Comparison of ENCODE assay signal across 10 mouse cellular contexts in genomic region chr5:135965501-135965930, GRCm38 (mm10). TPM values are rescaled to one million over a fixed set of nuclear protein-coding genes. Genes with fewer than 3 reads are reported as not detected.
DNase-seq lines count a peak whose midpoint lies in the region; ATAC-seq and TF ChIP-seq lines count a peak whose summit lies in the region.
"Had no signal": no experiment of that assay in that cellular context is flagged by ENCODE, and none has a peak within 500 bp of the region (broad histone marks: within the 10 kb centered on the region; RNA-seq: fewer than 3 reads in every experiment).

No protein-coding gene starts in this region.

- WGBS in forebrain, postnatal 0 days: 13% methylated on average over 24 of the region's 24 CpGs
- whole genome bisulfite sequencing in kidney, postnatal 0 days: 6% methylated on average over 24 of the region's 24 CpGs

- H3K36me3 ChIP-seq in forebrain, postnatal 0 days (ENCODE audit: insufficient read depth): no peaks in the 10 kb centered on the region
- no peaks in the 10 kb centered on the region for H3K36me3 ChIP-seq in kidney, postnatal 0 days (ENCODE audit: insufficient read depth, low read length)

- no peak for ATAC-seq in forebrain, postnatal 0 days
- ATAC-seq in kidney, postnatal 0 days (replicated peaks; ENCODE audit: low FRiP score, low read depth): no peak

- peak overlapping the region; percentile 29 for H3K4me2 ChIP-seq in forebrain, postnatal 0 days (ENCODE audit: low read depth)
- H3K4me2 ChIP-seq in kidney, postnatal 0 days (ENCODE audit: low read length): peak overlapping the region; percentile 47

- H3K9me3 ChIP-seq in forebrain, postnatal 0 days (ENCODE audit: low read length): no peaks in the 10 kb centered on the region
- H3K9me3 ChIP-seq in kidney, postnatal 0 days (replicated peaks; ENCODE audit: low read length): no peaks in the 10 kb centered on the region

- H3K4me3 ChIP-seq in forebrain, postnatal 0 days (ENCODE audit: low read depth, low read length): no peak overlapping the region
- H3K4me3 ChIP-seq in kidney, postnatal 0 days (replicated peaks; ENCODE audit: low read depth, low read length): peak overlapping the region; percentile 5
- H3K4me3 ChIP-seq: erythroblast, embryonic 14.5 days had no signal

- TF ChIP-seq CTCF in forebrain, postnatal 0 days (IDR thresholded peaks at IDR 0.05; ENCODE audit: low read depth): no peak
- peak; percentile 56 for TF ChIP-seq CTCF in kidney, postnatal 0 days (IDR thresholded peaks at IDR 0.05; ENCODE audit: low read depth)

- no peaks in the 10 kb centered on the region for H3K27me3 ChIP-seq in forebrain, postnatal 0 days (ENCODE audit: insufficient read depth, low read length)
- no peaks in the 10 kb centered on the region for H3K27me3 ChIP-seq in kidney, postnatal 0 days (ENCODE audit: insufficient read depth, low read length)

- H3K4me1 ChIP-seq in forebrain, postnatal 0 days (ENCODE audit: insufficient read depth): peaks cover 4% of the 10 kb centered on the region
- peaks cover 11% of the 10 kb centered on the region; the same call in 1 of the 2 replicates for H3K4me1 ChIP-seq in kidney, postnatal 0 days (replicated peaks; ENCODE audit: insufficient read depth, low read length)

- H3K9ac ChIP-seq in forebrain, postnatal 0 days: no peak overlapping the region
- H3K9ac ChIP-seq in kidney, postnatal 0 days (ENCODE audit: low read depth, low read length): peak overlapping the region; percentile 3; the same call in 1 of the 2 replicates

- DNase-seq in adrenal gland, postnatal 10 days: peak; percentile 41
- no peak for DNase-seq in adrenal gland, adult 18-20 months (ENCODE audit: low spot score in 2 of 2)
- DNase-seq in adrenal gland, postnatal 25 days: peak; percentile 48
- no peak for DNase-seq in forebrain, postnatal 0 days
- peak; percentile 16 for DNase-seq in kidney, postnatal 0 days (ENCODE audit: low spot score)
- DNase-seq in lung, postnatal 36 days: peak; percentile 53
- DNase-seq in urinary bladder, postnatal 36 days (ENCODE audit: low spot score in 2 of 2): peak; percentile 26 to 49
- no peak for DNase-seq in right cerebral cortex, adult 2 months (ENCODE audit: low spot score in 2 of 2)

- no peak overlapping the region for H3K27ac ChIP-seq in forebrain, postnatal 0 days (ENCODE audit: low read depth, low read length)
- no peak overlapping the region for H3K27ac ChIP-seq in kidney, postnatal 0 days

RNA-seq across cellular contexts. Expression of gene Ssc4d, which starts 8.8 kb away (rescaled TPM):
- 1 to 10 TPM; 1.9 to 2.3 TPM for total RNA-seq in adrenal gland, postnatal 10 days (2021)
- total RNA-seq in adrenal gland, adult 18-20 months (2021): 1 to 10 TPM; 3.3 to 4.3 TPM
- 4.3 and 7.9 TPM in 2 replicates for total RNA-seq in adrenal gland, postnatal 25 days (2021)
- total RNA-seq in forebrain, postnatal 0 days (2014; rRNA removed): 6.5 and 7.0 TPM in 2 replicates
- polyA plus RNA-seq in forebrain, postnatal 0 days (2015; fragmentation: Nextera tagmentation; extraction: Ambion mirVana): 2.5 and 4.0 TPM in 2 replicates
- polyA plus RNA-seq in kidney, postnatal 0 days (2015; fragmentation: Nextera tagmentation; extraction: Ambion mirVana): 6.7 and 7.5 TPM in 2 replicates

RNA-seq across cellular contexts. Expression of gene Zp3, which starts 14.4 kb away (rescaled TPM):
- total RNA-seq in adrenal gland, postnatal 10 days (2021): under 1 TPM in 1 of 2 experiments, not detected in 1; 0.30 TPM
- total RNA-seq in adrenal gland, adult 18-20 months (2021): not detected
- total RNA-seq in adrenal gland, postnatal 25 days (2021): not detected in 2 replicates
- total RNA-seq in forebrain, postnatal 0 days (2014; rRNA removed): 0.14 TPM in 1 of 2 replicates, not detected in the other
- 0.14 and 0.23 TPM in 2 replicates for polyA plus RNA-seq in forebrain, postnatal 0 days (2015; fragmentation: Nextera tagmentation; extraction: Ambion mirVana)
- 0.13 and 0.16 TPM in 2 replicates for polyA plus RNA-seq in kidney, postnatal 0 days (2015; fragmentation: Nextera tagmentation; extraction: Ambion mirVana)
- polyA plus RNA-seq: erythroblast, embryonic 14.5 days; spleen, adult 2 months had no signal

RNA-seq across cellular contexts. Expression of gene Dtx2, which starts 29.1 kb away (rescaled TPM):
- total RNA-seq in adrenal gland, postnatal 10 days (2021): 10 to 100 TPM; 16.6 to 19.2 TPM
- total RNA-seq in adrenal gland, adult 18-20 months (2021): 10 to 100 TPM; 12.8 to 18.7 TPM
- total RNA-seq in adrenal gland, postnatal 25 days (2021): 12.4 and 13.4 TPM in 2 replicates
- total RNA-seq in forebrain, postnatal 0 days (2014; rRNA removed): 19.5 and 25.3 TPM in 2 replicates
- polyA plus RNA-seq in forebrain, postnatal 0 days (2015; fragmentation: Nextera tagmentation; extraction: Ambion mirVana): 17.6 and 20.0 TPM in 2 replicates
- 21.8 and 22.7 TPM in 2 replicates for polyA plus RNA-seq in kidney, postnatal 0 days (2015; fragmentation: Nextera tagmentation; extraction: Ambion mirVana)

RNA-seq across cellular contexts. Expression of gene Ywhag, which starts 31.1 kb away (rescaled TPM):
- 100 to 1,000 TPM; 413 to 414 TPM for total RNA-seq in adrenal gland, postnatal 10 days (2021)
- total RNA-seq in adrenal gland, adult 18-20 months (2021): 100 to 1,000 TPM; 665 to 853 TPM
- total RNA-seq in adrenal gland, postnatal 25 days (2021): 477 and 524 TPM in 2 replicates
- total RNA-seq in forebrain, postnatal 0 days (2014; rRNA removed): 220 and 286 TPM in 2 replicates
- 603 and 867 TPM in 2 replicates for polyA plus RNA-seq in forebrain, postnatal 0 days (2015; fragmentation: Nextera tagmentation; extraction: Ambion mirVana)
- 89.4 and 105 TPM in 2 replicates for polyA plus RNA-seq in kidney, postnatal 0 days (2015; fragmentation: Nextera tagmentation; extraction: Ambion mirVana)

Comparison
In these comparisons a context has a peak if more than half of its experiments do, and no peak if none do; other contexts are left out.
1. DNase-seq: peak in adrenal gland, postnatal 10 days (single experiment), adrenal gland, postnatal 25 days (single experiment), kidney, postnatal 0 days (single experiment), lung, postnatal 36 days (single experiment) and urinary bladder, postnatal 36 days (2 of 2); none in adrenal gland, adult 18-20 months (0 of 2), forebrain, postnatal 0 days (single experiment) and right cerebral cortex, adult 2 months (0 of 2).